Mouse (Mus musculus) ES-E14 (cell line): ENCODE measurements around the gene 4933430I17Rik.

Experiments used
- CHD2 ChIP-seq: IDR thresholded peaks from 2 replicates; pipeline ENCODE4 v1.6.1; 2014; ENCODE audit warnings: mild to moderate bottlenecking, low read depth, low read length, inconsistent platforms
- MAFK ChIP-seq: IDR thresholded peaks from 2 replicates; pipeline ENCODE4 v1.6.1; 2014; ENCODE audit warnings: mild to moderate bottlenecking, low read depth, low read length, inconsistent platforms; ENCODE audit not compliant: insufficient read depth
- ZNF384 ChIP-seq: IDR thresholded peaks from 2 replicates; pipeline ENCODE4 v1.6.1; 2012; ENCODE audit warnings: low read depth, low read length, inconsistent platforms

GRCm38 (mm10) chr4:62475793-62476192 is 49.4 kb upstream of the 4933430I17Rik start:
- no peak for TF ChIP-seq ZNF384
- TF ChIP-seq CHD2, result no peak
- TF ChIP-seq MAFK, result no peak
